Mouse (Mus musculus) T-helper 1 cell (primary cell): ENCODE measurements around the gene Dmrtc1a.
"Not testable (repeated sequence)": the region's sequence is repeated elsewhere in the genome, so short reads cannot be mapped to it uniquely, and the experiment has no call there.

ENCODE experiments used
- in situ Hi-C: fragments of 300-600 bp; cut with MboI, MseI; formaldehyde crosslinking; loops from one replicate; pipeline ENCODE4 v1.15.1; 2025; ENCODE audit warnings: high pct_unique_total_duplicates

Dmrtc1a gene

GRCm38 (mm10) chrX:102908587-102908986 lies at the start of gene Dmrtc1a, which contains the start of gene 1700011M02Rik:
Gene Dmrtc1a (minus strand): TSS chrX:102908687.
Gene 1700011M02Rik (plus strand): TSS chrX:102908905.
- in situ Hi-C loops = not testable (repeated sequence)

- in situ Hi-C loops = not testable (repeated sequence)
Observed at GRCm38 (mm10) chrX:102950136-102950535, 41.6 kb upstream of the Dmrtc1a start.

DNA sequence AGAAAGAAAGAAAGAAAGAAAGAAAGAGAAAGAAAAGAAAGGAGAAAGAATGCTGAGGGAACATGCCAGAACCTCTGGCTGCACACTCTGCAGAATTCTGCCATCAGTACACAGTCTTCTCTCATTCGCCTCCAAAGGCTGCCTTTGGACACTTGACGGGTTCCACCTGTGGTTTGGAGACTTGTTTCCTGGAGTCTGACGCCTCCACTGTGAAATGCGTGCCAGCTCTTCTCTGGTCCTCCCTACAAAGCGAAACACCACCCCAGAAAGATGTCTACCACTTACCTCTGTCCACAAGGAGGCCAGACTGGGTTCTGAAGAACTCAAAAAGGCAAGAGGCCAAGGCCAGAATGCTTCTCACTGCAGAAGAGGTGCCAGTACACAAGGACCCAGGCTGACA lies 28.3 kb upstream of the Dmrtc1a start:
- in situ Hi-C loops = no loop called here

- in situ Hi-C loops = loop anchor here (5.0 kb wide), 1 partner anchor 252 kb away; no protein-coding TSS in a partner anchor
Observed at GRCm38 (mm10) chrX:102934395-102934764, 25.9 kb upstream of the Dmrtc1a start.

DNA sequence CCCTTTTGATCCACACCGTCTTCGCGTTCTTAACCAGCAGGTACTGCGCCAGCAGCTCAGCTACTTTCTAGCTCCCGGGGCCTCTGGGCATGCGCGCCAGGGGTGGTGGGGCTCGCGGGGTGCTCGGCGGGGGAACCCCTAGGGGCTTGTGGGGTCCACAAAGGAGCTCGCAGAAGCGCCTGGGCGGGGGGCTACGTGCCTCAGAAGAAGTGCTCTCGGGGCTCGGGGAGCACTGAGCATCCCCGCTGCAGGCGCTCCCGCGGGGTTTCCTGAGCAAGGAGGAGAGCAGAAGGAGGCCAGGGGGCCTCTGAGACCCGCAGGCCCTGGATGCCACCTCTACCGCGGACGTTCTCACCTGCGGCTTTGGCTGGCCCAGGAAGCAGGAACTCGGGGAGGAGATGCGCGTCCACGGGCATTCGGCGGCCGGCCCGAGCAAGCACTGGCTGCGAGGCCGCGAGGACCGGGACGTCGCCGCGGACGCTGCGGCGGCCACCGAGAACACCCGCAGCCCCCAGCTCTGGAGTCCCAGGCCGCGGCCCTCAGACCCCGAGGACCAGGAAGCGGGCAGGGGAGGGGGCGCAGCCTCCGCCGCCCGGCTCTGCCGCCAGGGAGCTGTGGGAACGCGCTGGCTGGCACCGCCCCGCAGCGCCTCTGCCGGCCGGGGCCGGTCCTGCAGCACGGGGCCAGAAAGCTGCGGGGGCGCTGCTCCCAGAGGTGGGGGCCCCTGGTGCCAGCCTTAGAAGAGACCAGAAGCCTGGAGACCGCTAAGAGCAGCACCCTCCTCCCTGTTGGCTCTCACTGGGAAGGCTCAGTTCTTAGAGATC lies 25.3 kb upstream of the Dmrtc1a start:
- in situ Hi-C loops = loop anchor here (5.0 kb wide), 1 partner anchor 251 kb away; no protein-coding TSS in a partner anchor

DNA sequence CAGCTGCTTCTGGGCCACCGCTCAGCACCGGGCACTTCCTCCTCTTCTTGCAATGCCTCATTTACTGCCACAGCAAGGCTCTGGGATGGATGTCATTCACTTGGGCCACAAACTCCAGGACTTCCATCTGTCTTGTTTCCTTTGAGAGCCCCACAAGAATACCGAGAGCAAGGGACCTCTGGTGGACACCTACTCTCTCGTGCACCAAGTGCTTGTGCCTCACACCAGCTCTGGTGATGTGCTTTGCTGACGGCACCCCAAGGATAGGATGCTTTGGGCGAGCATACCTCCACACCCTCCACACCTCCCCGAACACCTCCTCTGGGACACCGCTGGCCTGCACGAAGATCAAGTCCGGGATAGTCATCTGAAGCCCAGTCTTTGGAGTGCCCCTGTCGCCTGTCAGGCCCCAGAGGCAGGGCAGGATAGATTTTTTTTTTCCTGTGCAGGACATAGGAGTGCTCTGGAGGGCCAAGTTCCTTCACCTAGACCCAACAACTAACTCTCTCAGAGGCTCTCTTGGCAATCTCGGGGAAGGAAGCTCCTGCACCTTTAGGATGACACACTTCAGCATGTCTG lies 24.6 kb upstream of the Dmrtc1a start:
- in situ Hi-C loops = loop anchor here (5.0 kb wide), 1 partner anchor 251 kb away; no protein-coding TSS in a partner anchor

GRCm38 (mm10) chrX:102928072-102928471 lies 19.6 kb upstream of the Dmrtc1a start, which contains the start of gene 1700018G05Rik:
Gene 1700018G05Rik (plus strand): TSS chrX:102928372.
- in situ Hi-C loops = not testable (repeated sequence)

DNA sequence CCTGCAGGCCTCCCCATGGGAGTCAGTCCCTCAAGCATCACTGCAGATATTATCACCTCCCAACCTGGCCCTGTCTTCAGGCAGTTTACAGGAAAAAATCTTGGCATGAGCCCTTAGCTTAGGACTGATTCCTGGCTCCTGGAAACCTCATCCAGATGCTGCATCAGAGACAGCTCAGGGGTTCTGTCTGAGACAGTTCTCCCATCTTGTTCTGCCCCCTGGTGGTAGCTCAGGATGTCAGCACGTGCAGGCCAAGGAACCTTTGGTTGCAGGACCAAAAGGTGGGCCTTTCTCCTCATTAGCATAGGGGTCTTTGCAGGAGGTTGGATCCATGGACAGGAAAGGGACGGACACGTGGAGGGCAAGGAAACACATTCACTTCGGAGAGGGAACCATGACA lies 18.2 kb upstream of the Dmrtc1a start:
- in situ Hi-C loops = not testable (repeated sequence)

DNA sequence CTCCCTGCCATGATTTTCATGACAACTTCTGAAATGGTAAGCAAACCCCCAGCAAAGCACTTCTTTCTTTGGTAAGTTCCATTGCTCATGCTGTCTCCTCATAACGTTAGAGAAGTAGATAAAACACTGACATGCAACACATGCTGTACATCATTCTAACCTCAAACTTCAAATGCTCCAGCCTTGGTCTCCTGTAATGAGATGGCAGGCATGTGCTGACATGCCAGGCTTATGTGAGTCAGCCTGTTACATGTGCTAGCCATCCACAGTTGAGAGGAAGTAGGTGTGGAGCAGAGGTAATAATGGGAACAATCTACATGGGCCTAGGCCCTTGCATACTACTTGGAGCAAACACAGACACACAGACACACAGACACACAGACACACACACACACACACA lies 6.3 kb upstream of the Dmrtc1a start:
- in situ Hi-C loops = not testable (repeated sequence)

DNA sequence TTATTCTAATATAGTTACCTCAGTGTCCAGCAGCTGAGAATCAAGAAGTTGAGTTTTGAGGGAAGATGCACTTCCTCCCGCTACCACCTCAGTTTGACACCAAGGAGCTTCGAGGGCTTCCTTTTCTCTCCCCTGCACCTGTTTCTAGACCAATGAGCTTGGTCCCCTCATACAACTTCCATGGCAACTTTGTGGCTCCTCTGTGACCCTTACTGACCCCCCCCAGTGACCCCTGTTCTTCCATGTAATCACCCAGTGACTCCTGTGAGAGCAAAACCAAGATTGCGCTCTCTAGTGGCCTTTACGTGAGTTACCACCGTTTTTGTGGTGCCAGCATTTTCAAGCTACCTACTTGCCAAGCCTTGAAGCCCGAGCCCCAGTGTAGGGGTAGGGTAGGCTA lies 40.6 kb downstream of the Dmrtc1a start, which contains the start of gene 1700031F05Rik:
Gene 1700031F05Rik, minus strand, starts transcription at position 101 of the 400 bp plus-strand sequence.
- in situ Hi-C loops = loop anchor here (10.0 kb wide), 1 partner anchor 63 kb away; the partner anchor contains the start of gene Dmrtc1c1

GRCm38 (mm10) chrX:102854516-102854915 lies 54.0 kb downstream of the Dmrtc1a start, which contains the start of gene Dmrtc1c2:
Gene Dmrtc1c2 (minus strand): TSS chrX:102854616.
- in situ Hi-C loops = not testable (repeated sequence)
